Mouse (Mus musculus): ENCODE results near the gene Pid1. TPM values are rescaled to one million over a fixed set of nuclear protein-coding genes. Genes with fewer than 3 reads are reported as not detected.
A peak's percentile ranks its signal among the peaks of the same experiment; 100 is the strongest.

Gene Pid1
- 8.2 and 10.9 TPM in 2 replicates for polyA plus RNA-seq (2015; fragmentation: Nextera tagmentation; extraction: Ambion mirVana)

DNA sequence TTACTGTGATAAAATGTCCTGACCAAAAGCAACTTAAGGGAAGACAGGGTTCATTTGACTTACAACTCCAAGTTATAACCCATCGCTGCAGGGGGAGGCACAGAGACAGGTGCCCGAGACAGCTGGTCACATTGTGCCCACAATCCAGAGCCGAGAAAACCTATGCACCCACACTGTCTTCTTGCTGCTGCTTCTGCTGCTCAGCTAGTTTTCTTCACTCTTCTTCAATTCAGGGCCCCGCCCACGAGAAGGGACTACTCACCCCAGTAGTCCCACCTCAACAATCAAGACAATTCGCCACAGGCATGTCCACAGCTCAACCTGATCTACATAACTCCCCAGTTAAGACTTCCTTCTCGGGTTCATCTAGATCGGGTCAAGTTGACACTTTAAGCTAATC, at the start of gene Pid1:
Pid1 (minus strand) TSS at position 214 of the 400 bp plus-strand sequence.
- WGBS, result 83% methylated on average over 8 of the region's 8 CpGs
- H3K4me1 ChIP-seq, result no peaks in the 10 kb centered on the region

DNA sequence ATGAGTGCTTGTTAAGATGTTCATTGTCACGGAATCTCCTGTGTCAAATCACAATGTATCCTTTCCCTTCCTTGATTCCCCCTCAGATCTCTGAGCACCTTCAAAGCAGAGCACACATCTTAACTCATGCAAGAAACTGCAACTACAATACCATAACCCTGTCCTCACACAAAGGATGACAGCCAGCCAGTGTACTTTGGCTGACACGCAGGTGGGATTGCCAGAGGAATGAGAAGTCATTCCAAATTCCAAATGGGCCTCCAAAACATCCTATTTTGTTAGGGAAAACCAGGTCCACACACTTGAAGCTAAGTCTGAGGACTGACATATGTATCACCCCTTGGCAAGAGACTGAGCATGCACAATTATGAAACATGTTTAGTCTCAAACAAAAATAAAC, 45.5 kb upstream of the Pid1 start:
- Histone ChIP-seq H3K9ac (no peak overlapping the region), H3K4me3 (no peak overlapping the region), H3K36me3 (no peaks in the 10 kb centered on the region), H3K9me3 (no peaks in the 10 kb centered on the region), H3K27me3 (no peaks in the 10 kb centered on the region), H3K27ac (no peak overlapping the region), H3K4me2 (no peak overlapping the region), H3K4me1 (peaks cover 19% of the 10 kb centered on the region)
- ATAC-seq (ENCODE audit: borderline replicate concordance, extremely low read depth, low FRiP score, low TSS enrichment), result no peak
- WGBS, result 79% methylated on average over 2 of the region's 2 CpGs

More for the DNA sequence above, at the start of gene Pid1:
- H3K9ac ChIP-seq, result no peak within 1 kb of the TSS
- H3K36me3 ChIP-seq, result no peaks in the 10 kb centered on the region
- H3K9me3 ChIP-seq, result no peaks in the 10 kb centered on the region
- no peak for ATAC-seq (ENCODE audit: borderline replicate concordance, extremely low read depth, low FRiP score, low TSS enrichment)
- H3K4me2 ChIP-seq, result no peak within 1 kb of the TSS
- H3K27ac ChIP-seq, result no peak within 1 kb of the TSS
- no peak within 1 kb of the TSS for H3K4me3 ChIP-seq
- H3K27me3 ChIP-seq, result no peaks in the 10 kb centered on the region

DNA sequence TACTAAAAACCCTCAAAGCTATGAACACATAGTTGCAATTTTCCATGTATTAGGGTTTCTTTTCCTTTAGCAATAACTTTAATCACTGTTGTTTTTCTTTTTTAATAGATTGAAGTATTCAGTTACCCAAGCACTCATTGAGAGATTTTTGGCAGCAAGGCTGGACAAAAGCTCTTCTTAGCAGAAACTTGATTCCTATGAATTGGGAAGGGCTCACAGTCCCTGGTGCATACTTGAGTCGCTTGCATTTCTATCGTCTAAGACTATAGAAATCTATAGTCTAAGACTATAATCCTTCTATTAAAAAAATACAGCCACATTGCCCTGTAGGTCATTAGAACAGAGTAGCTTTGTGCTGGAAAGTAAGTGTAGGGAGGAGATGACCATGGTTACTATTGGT, 44.9 kb upstream of the Pid1 start:
- no peak overlapping the region for H3K9ac ChIP-seq
- no peak overlapping the region for H3K27ac ChIP-seq
- peaks cover 26% of the 10 kb centered on the region for H3K4me1 ChIP-seq
- H3K27me3 ChIP-seq, result no peaks in the 10 kb centered on the region
- no peak overlapping the region for H3K4me3 ChIP-seq
- no peaks in the 10 kb centered on the region for H3K9me3 ChIP-seq
- no peaks in the 10 kb centered on the region for H3K36me3 ChIP-seq
- H3K4me2 ChIP-seq, result no peak overlapping the region
- 67% methylated on average over 2 of the region's 2 CpGs for WGBS
- ATAC-seq (ENCODE audit: borderline replicate concordance, extremely low read depth, low FRiP score, low TSS enrichment), result no peak

DNA sequence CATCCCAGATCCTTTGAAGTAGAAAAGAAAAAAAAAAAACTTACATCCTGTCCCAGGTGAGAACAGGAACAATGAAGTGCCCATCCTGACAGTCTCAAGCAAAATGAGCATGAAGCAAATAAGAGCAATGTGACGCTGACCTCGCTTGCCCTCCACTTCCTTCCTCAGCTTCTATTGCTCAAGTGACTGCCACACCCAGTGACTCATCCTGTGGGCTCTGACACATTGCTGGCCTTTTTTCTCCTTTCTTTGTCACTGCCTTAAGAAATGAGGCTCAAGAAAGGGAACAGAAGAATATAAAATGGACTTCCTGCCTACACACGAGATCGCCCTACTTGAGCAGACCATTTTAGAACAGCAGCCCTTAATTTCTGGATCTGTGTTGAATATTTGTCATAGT, 42.9 kb upstream of the Pid1 start:
- 60% methylated on average over 4 of the region's 4 CpGs for WGBS
- Histone ChIP-seq H3K4me3 (no peak overlapping the region), H3K27me3 (no peaks in the 10 kb centered on the region), H3K9me3 (no peaks in the 10 kb centered on the region), H3K4me1 (peaks cover 31% of the 10 kb centered on the region), H3K27ac (no peak overlapping the region), H3K9ac (no peak overlapping the region), H3K36me3 (no peaks in the 10 kb centered on the region), H3K4me2 (no peak overlapping the region)
- ATAC-seq (ENCODE audit: borderline replicate concordance, extremely low read depth, low FRiP score, low TSS enrichment), result no peak

DNA sequence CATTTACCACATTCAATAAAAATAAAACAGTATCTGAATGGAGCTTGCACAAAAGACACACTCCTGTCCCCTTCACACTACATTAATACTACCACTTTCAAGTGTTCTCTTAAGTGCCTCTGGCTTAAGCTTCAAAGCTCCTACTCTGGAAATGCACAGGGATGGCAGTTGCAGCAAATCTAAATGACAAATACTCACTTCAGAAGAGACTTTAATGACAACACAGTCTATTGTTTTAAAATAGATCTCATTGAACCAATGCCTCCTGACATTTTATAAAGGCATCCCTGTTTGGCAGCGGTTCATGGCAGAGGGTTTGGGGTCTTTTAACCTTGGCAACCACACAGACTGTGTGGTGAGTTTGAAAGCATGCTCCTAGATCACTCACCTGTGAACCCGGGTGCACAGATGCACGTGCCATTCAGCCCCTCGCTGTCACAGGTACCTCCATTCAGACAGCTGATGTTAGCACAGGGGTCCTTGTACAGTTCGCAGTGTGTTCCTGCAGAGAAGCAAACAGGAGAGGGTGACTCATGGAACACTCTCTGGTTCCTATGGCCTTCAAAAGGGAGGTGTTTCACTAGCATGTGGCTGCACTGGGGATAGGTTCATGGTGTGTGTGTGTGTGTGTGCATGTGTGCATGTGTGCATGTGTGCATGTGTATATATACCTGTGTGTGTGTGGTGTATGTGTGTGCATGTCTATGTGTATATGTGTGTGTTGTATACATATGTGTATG, 41.7 kb upstream of the Pid1 start:
- H3K4me2 ChIP-seq, result no peak overlapping the region
- ATAC-seq (ENCODE audit: borderline replicate concordance, extremely low read depth, low FRiP score, low TSS enrichment), result no peak
- no peaks in the 10 kb centered on the region for H3K9me3 ChIP-seq
- no peak overlapping the region for H3K27ac ChIP-seq
- WGBS, result 56% methylated on average over 5 of the region's 5 CpGs
- no peak overlapping the region for H3K9ac ChIP-seq
- peaks cover 31% of the 10 kb centered on the region for H3K4me1 ChIP-seq
- no peaks in the 10 kb centered on the region for H3K36me3 ChIP-seq
- no peaks in the 10 kb centered on the region for H3K27me3 ChIP-seq
- no peak overlapping the region for H3K4me3 ChIP-seq

DNA sequence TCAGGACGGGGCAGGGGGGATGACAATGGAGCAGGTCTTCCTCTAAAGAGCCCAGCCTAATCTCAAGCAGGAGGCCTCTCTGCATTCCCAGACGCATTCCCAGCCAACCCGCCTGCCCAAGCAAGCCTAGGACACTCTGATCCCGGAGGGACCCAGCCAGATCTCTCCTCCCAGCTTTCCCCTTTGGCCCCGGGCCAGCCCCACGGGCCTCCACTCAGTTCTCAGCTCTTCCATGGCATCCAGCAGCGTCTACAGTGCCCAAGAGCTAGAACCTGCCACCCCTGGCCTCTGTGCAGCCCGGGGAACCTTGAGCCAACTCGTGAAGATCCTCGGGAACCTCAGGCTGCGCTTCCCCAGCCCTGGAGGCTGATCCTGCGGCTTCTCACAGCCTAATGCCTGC, 40.9 kb upstream of the Pid1 start:
- H3K36me3 ChIP-seq, result no peaks in the 10 kb centered on the region
- H3K27me3 ChIP-seq, result no peaks in the 10 kb centered on the region
- no peak overlapping the region for H3K4me2 ChIP-seq
- H3K9ac ChIP-seq, result no peak overlapping the region
- WGBS, result 38% methylated on average over 12 of the region's 12 CpGs
- peak overlapping the region; percentile 47 for H3K27ac ChIP-seq
- H3K4me1 ChIP-seq, result peaks cover 31% of the 10 kb centered on the region
- ATAC-seq (ENCODE audit: borderline replicate concordance, extremely low read depth, low FRiP score, low TSS enrichment), result peak; percentile 59; the same call in 1 of the 2 replicates
- no peak overlapping the region for H3K4me3 ChIP-seq
- no peaks in the 10 kb centered on the region for H3K9me3 ChIP-seq

DNA sequence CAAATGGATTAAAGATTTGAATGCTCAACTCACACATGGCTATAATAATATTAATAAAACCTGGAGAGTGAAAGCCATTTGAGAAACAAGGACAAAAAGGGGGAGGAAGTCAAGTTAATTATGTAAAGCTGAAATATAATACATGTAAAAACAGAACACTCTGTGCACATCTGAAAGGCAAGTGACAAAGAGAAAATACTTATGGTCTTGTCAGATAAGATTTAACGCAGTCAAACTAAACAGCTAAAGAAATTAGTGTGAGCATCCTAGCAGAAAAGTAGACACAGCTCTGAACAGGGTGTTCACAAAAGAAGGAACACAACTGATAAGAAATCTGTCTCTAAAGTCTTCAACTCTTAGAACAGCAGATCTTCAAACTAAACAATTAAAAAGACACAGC, 38.2 kb upstream of the Pid1 start:
- Histone ChIP-seq H3K9me3 (no peaks in the 10 kb centered on the region), H3K4me2 (no peak overlapping the region), H3K27me3 (no peaks in the 10 kb centered on the region), H3K4me3 (no peak overlapping the region), H3K9ac (no peak overlapping the region), H3K4me1 (peaks cover 30% of the 10 kb centered on the region), H3K36me3 (no peaks in the 10 kb centered on the region), H3K27ac (no peak overlapping the region; the same call in 1 of the 2 replicates)
- 48% methylated on average over 1 of the region's 1 CpGs for WGBS
- ATAC-seq (ENCODE audit: borderline replicate concordance, extremely low read depth, low FRiP score, low TSS enrichment), result no peak

DNA sequence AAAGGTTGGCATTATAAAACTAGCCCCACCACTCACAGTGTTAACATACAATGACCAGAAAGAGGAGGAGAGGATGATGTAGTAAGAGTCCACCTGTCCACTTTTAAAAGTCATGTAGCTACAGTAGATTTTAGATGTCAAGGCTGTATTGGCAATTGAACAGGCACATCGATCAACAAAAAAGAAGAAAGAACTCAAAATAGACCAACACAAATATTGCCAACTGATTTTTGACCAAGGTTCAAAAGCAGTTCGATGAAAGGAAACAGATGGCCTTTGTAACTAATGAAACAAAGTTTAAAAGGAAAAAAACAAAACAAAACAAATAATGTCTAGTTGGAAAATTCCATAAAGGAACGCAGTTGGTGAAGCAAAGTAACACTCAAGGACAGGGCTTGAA, 35.7 kb upstream of the Pid1 start:
- no peaks in the 10 kb centered on the region for H3K27me3 ChIP-seq
- H3K36me3 ChIP-seq, result no peaks in the 10 kb centered on the region
- no peak overlapping the region for H3K9ac ChIP-seq
- H3K4me1 ChIP-seq, result peaks cover 17% of the 10 kb centered on the region
- H3K27ac ChIP-seq, result no peak overlapping the region
- WGBS, result 66% methylated on average over 3 of the region's 3 CpGs
- no peak overlapping the region for H3K4me3 ChIP-seq
- ATAC-seq (ENCODE audit: borderline replicate concordance, extremely low read depth, low FRiP score, low TSS enrichment), result no peak
- no peaks in the 10 kb centered on the region for H3K9me3 ChIP-seq
- H3K4me2 ChIP-seq, result no peak overlapping the region

DNA sequence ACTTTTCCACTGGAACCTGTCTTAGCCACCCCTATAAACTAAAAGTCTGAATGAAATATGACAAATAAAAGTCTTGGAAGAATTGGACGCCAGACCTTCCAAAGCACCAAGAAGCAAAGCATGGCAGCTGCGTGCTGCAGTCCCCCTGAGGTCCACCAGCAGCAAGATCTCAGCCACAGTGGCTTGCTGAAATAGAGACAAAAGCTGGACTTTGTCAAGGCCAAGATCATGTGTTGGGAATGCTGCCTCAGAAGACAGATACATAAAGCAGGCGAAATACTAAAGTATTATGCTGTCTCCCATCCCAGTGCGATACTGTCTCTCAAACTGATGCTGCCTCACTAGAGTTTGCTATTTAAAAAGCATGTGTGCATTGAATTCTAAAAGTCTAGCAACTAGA, 35.1 kb upstream of the Pid1 start:
- Histone ChIP-seq H3K27me3 (no peaks in the 10 kb centered on the region), H3K4me2 (no peak overlapping the region), H3K4me1 (peaks cover 11% of the 10 kb centered on the region), H3K36me3 (no peaks in the 10 kb centered on the region), H3K9me3 (no peaks in the 10 kb centered on the region), H3K9ac (no peak overlapping the region), H3K4me3 (no peak overlapping the region), H3K27ac (no peak overlapping the region)
- WGBS, result 88% methylated on average over 4 of the region's 4 CpGs
- no peak for ATAC-seq (ENCODE audit: borderline replicate concordance, extremely low read depth, low FRiP score, low TSS enrichment)

DNA sequence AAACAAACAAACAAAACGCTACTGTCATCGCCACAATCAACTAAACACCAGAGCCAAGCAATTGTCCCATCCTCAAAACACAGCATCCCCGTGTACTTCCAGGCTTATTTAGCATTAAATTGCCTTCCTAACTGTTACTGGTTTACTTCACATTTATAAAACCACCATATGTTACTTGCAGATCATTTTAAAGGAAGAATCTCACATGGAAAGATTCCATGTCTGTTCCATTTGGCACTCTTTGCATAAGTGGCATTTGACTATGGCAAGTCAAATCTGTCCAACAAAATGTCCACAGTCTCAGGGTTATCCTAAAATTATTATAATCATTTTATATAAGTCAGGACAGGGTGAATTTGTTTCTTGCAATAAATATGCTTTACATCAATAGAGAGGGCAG, 32.8 kb upstream of the Pid1 start:
- H3K36me3 ChIP-seq, result no peaks in the 10 kb centered on the region
- ATAC-seq (ENCODE audit: borderline replicate concordance, extremely low read depth, low FRiP score, low TSS enrichment), result no peak
- H3K4me2 ChIP-seq, result no peak overlapping the region
- no peak overlapping the region for H3K9ac ChIP-seq
- H3K4me1 ChIP-seq, result peaks cover 4% of the 10 kb centered on the region; the same call in 1 of the 2 replicates
- no peaks in the 10 kb centered on the region for H3K27me3 ChIP-seq
- no peak overlapping the region for H3K27ac ChIP-seq
- H3K9me3 ChIP-seq, result no peaks in the 10 kb centered on the region
- WGBS, result 64% methylated on average over 3 of the region's 3 CpGs
- H3K4me3 ChIP-seq, result no peak overlapping the region

DNA sequence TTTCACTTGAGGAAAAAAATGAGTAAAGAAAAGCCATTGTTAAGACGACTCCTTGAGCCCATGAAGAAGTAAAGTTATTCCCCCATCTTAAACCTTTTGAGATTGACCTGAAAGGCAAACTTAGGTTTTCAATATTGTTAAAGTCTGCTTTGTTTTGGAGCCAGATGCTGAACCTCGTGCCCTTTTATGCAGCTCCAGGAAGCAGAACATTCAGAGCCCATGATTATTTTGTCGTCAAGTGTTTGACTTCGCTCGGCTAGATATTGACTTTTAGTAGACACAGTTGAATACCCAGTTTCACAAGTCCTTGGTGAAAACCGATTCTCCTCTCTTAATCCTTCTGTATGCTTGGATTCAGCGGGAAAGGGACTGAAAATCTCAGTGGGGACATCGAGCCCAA, 31.9 kb upstream of the Pid1 start:
- no peak overlapping the region for H3K4me2 ChIP-seq
- H3K4me3 ChIP-seq, result no peak overlapping the region
- 56% methylated on average over 8 of the region's 8 CpGs for WGBS
- no peak overlapping the region for H3K9ac ChIP-seq
- H3K27me3 ChIP-seq, result no peaks in the 10 kb centered on the region
- H3K9me3 ChIP-seq, result no peaks in the 10 kb centered on the region
- no peak; the same call in 1 of the 2 replicates for ATAC-seq (ENCODE audit: borderline replicate concordance, extremely low read depth, low FRiP score, low TSS enrichment)
- H3K4me1 ChIP-seq, result peaks cover 4% of the 10 kb centered on the region; the same call in 1 of the 2 replicates
- no peaks in the 10 kb centered on the region for H3K36me3 ChIP-seq
- peak overlapping the region; percentile 49; the same call in 1 of the 2 replicates for H3K27ac ChIP-seq

DNA sequence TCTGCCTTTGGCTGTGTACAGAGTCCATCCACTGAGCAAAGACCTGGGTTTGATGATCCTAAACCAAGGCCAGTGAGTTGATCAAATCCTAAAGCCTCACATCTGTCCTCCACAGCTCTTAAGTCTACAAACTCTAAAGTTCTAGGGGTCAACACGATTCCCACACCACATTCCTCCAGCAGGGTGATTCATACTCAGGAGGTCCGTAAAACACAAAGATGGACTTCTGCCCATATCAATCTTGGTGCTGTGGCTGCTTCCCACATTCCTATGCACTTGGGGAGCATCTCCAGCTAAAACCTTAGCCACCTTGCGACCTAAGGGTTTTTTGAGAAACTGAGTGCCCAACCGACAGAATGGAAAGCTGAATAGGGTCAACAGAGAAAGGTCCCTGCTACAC, 27.0 kb upstream of the Pid1 start:
- Histone ChIP-seq H3K27me3 (no peaks in the 10 kb centered on the region), H3K9ac (no peak overlapping the region), H3K4me2 (no peak overlapping the region), H3K4me1 (no peaks in the 10 kb centered on the region), H3K36me3 (no peaks in the 10 kb centered on the region), H3K4me3 (no peak overlapping the region), H3K27ac (no peak overlapping the region), H3K9me3 (no peaks in the 10 kb centered on the region)
- 82% methylated on average over 4 of the region's 4 CpGs for WGBS
- ATAC-seq (ENCODE audit: borderline replicate concordance, extremely low read depth, low FRiP score, low TSS enrichment), result no peak
